Mouse (Mus musculus) intestine, postnatal 0 days (tissue): ENCODE results near the gene Dusp27. TPM values are rescaled to one million over a fixed set of nuclear protein-coding genes. Genes with fewer than 3 reads are reported as not detected.
"Not testable (repeated sequence)": the region's sequence is repeated elsewhere in the genome, so short reads cannot be mapped to it uniquely, and the experiment has no call there.

ENCODE experiments used
- ATAC-seq: fragments of 200-750 bp; cut with Nextera tagmentation; 2 replicates; pipeline ENCODE4 v1.8.0; 2017; ENCODE audit warnings: mild to moderate bottlenecking, moderate TSS enrichment, moderate library complexity
- H3K27ac ChIP-seq: fragments of 300-500 bp; sonication (generic); 2 replicates; pipeline ENCODE4 v1.5.1; 2014; ENCODE audit warnings: mild to moderate bottlenecking, low read depth, low read length, moderate library complexity
- H3K27me3 ChIP-seq: fragments of 300-500 bp; sonication (generic); replicated peaks from 2 replicates; pipeline ENCODE4 v1.6.1; 2014; ENCODE audit warnings: low read length, mixed read lengths; ENCODE audit not compliant: control insufficient read depth, insufficient read depth
- H3K36me3 ChIP-seq: fragments of 300-500 bp; sonication (generic); 2 replicates; pipeline ENCODE4 v1.6.1; 2014; ENCODE audit warnings: mild to moderate bottlenecking, moderate library complexity; ENCODE audit not compliant: control insufficient read depth, insufficient read depth
- H3K4me1 ChIP-seq: fragments of 300-500 bp; sonication (generic); replicated peaks from 2 replicates; pipeline ENCODE4 v1.6.1; 2014; ENCODE audit warnings: antibody characterized with exemption, low read length, mixed read lengths; ENCODE audit not compliant: control insufficient read depth, insufficient read depth
- H3K4me2 ChIP-seq: fragments of 300-500 bp; sonication (generic); replicated peaks from 2 replicates; pipeline ENCODE4 v1.6.1; 2014; ENCODE audit warnings: low read depth, mild to moderate bottlenecking, moderate library complexity
- H3K4me3 ChIP-seq: fragments of 300-500 bp; sonication (generic); 2 replicates; pipeline ENCODE4 v1.5.1; 2014; ENCODE audit warnings: low read depth, low read length
- H3K9ac ChIP-seq: fragments of 300-500 bp; sonication (generic); 2 replicates; pipeline ENCODE4 v1.6.1; 2014; ENCODE audit warnings: mild to moderate bottlenecking, low read depth, low read length
- H3K9me3 ChIP-seq: fragments of 300-500 bp; sonication (generic); 2 replicates; pipeline ENCODE4 v1.6.1; 2016; ENCODE audit warnings: mixed run types; ENCODE audit not compliant: control insufficient read depth
- CTCF ChIP-seq: sonication (generic); IDR thresholded peaks from 2 replicates; pipeline ENCODE4 v1.5.1; 2016; ENCODE audit warnings: low read depth, mild to moderate bottlenecking, control low read depth, antibody characterized with exemption, moderate library complexity
- WGBS: fragments of 180-500 bp; shearing (Covaris S2); extraction: QIAGEN DNeasy Blood & Tissue Kit; methylation state at CpG from one replicate; pipeline ENCODE4 v1.1.7; 2014; 5-methylcytosine and 5-hydroxymethylcytosine counted together
- polyA plus RNA-seq: library from polyadenylated mRNA; unstranded; fragments of >200 nt; fragmentation: Nextera tagmentation; extraction: Ambion mirVana; gene quantifications from 2 replicates; pipeline ENCODE4 v1.2.1, GENCODE M21; 2015

Gene Dusp27
- polyA plus RNA-seq, 1 experiment from 2014 or later: 0.99 TPM

DNA sequence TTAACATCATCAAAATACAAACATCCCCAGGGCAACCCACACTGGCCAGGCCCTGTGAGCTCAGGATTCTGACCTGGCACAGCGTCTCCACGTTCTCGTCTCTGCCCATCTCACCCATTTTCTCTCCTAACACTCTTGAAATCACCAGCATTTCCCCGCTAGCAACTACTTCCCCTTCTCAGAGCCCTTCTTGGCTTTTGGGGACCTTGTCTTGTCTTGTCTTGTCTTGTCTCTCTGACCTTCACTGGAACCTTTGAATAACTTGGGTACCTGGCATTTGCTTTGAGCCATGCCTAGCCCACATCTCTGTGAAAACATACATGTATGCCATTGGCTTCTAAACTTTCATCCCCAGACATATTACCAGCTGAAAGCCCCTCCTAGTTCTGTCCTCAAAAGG is 21.7 kb upstream of the Dusp27 start:
- no peak overlapping the region for H3K4me2 ChIP-seq
- peaks cover 7% of the 10 kb centered on the region; the same call in 1 of the 2 replicates for H3K36me3 ChIP-seq
- WGBS: 87% methylated on average over 4 of the region's 4 CpGs
- no peak overlapping the region for H3K27ac ChIP-seq
- no peaks in the 10 kb centered on the region for H3K9me3 ChIP-seq
- no peak for ATAC-seq
- H3K27me3 ChIP-seq: no peaks in the 10 kb centered on the region
- no peak overlapping the region for H3K9ac ChIP-seq
- TF ChIP-seq CTCF: no peak
- peaks cover 4% of the 10 kb centered on the region; the same call in 1 of the 2 replicates for H3K4me1 ChIP-seq
- no peak overlapping the region for H3K4me3 ChIP-seq

- Histone ChIP-seq H3K9ac (no peak overlapping the region), H3K27me3 (no peaks in the 10 kb centered on the region), H3K9me3 (no peaks in the 10 kb centered on the region), H3K27ac (no peak overlapping the region), H3K4me3 (no peak overlapping the region), H3K4me2 (no peak overlapping the region), H3K36me3 (peaks cover 6% of the 10 kb centered on the region; the same call in 1 of the 2 replicates), H3K4me1 (no peaks in the 10 kb centered on the region)
- WGBS: 72% methylated on average over 3 of the region's 3 CpGs
- TF ChIP-seq CTCF: no peak
- no peak for ATAC-seq
Measured at GRCm38 (mm10) chr1:166147657-166148056, 19.9 kb upstream of the Dusp27 start.

- H3K9ac ChIP-seq: no peak overlapping the region
- TF ChIP-seq CTCF: no peak
- H3K4me2 ChIP-seq: no peak overlapping the region
- H3K9me3 ChIP-seq: no peaks in the 10 kb centered on the region
- no peak overlapping the region for H3K4me3 ChIP-seq
- H3K27ac ChIP-seq: no peak overlapping the region
- no peak for ATAC-seq
- 90% methylated on average over 11 of the region's 11 CpGs for WGBS
- no peaks in the 10 kb centered on the region for H3K27me3 ChIP-seq
- no peaks in the 10 kb centered on the region for H3K4me1 ChIP-seq
- H3K36me3 ChIP-seq: peaks cover 6% of the 10 kb centered on the region; the same call in 1 of the 2 replicates
Measured at GRCm38 (mm10) chr1:166146626-166147025, 18.9 kb upstream of the Dusp27 start.

DNA sequence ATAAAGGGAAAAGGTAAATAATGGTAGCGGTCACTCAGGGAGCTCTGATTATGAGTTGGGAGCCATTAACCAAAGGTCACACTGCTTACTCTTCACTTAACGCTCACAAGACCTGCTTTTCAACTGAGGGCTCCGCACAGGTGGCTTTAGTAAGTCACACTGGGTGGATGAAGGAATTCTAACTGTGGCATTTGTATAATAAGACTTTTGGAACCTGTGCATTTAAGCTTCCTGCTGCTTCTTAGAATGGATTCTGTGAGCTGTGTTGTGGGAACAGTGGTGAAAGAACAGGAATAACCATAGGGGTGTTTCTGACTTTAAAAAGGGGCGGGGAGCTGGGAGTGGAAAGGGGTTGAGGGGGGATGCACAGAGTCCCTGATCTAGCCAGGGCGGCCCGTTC is 14.6 kb upstream of the Dusp27 start:
- no peaks in the 10 kb centered on the region for H3K9me3 ChIP-seq
- ATAC-seq: 0 out of 2 replicates have a peak, but pooled peaks have one; percentile 19
- no peak overlapping the region for H3K4me2 ChIP-seq
- H3K4me3 ChIP-seq: no peak overlapping the region
- TF ChIP-seq CTCF: no peak
- WGBS: 45% methylated on average over 6 of the region's 6 CpGs
- H3K9ac ChIP-seq: no peak overlapping the region
- peak overlapping the region; percentile 46 for H3K27ac ChIP-seq
- H3K36me3 ChIP-seq: peaks cover 6% of the 10 kb centered on the region; the same call in 1 of the 2 replicates
- peaks cover 7% of the 10 kb centered on the region for H3K4me1 ChIP-seq
- no peaks in the 10 kb centered on the region for H3K27me3 ChIP-seq

GRCm38 (mm10) chr1:166141868-166142267 is 14.1 kb upstream of the Dusp27 start:
- not testable (repeated sequence) for H3K9ac ChIP-seq, H3K4me2 ChIP-seq, ATAC-seq, H3K4me3 ChIP-seq, H3K36me3 ChIP-seq, H3K27me3 ChIP-seq, H3K4me1 ChIP-seq, H3K9me3 ChIP-seq
- 71% methylated on average over 9 of the region's 9 CpGs for WGBS
- H3K27ac ChIP-seq: peak overlapping the region; percentile 46

- H3K9ac ChIP-seq: no peak overlapping the region
- H3K4me3 ChIP-seq: no peak overlapping the region
- no peaks in the 10 kb centered on the region for H3K9me3 ChIP-seq
- H3K4me1 ChIP-seq: peaks cover 7% of the 10 kb centered on the region
- no peak overlapping the region for H3K27ac ChIP-seq
- TF ChIP-seq CTCF: no peak
- no peak for ATAC-seq
- H3K27me3 ChIP-seq: no peaks in the 10 kb centered on the region
- H3K36me3 ChIP-seq: peaks cover 6% of the 10 kb centered on the region; the same call in 1 of the 2 replicates
- no peak overlapping the region for H3K4me2 ChIP-seq
- 67% methylated on average over 4 of the region's 4 CpGs for WGBS
Measured at GRCm38 (mm10) chr1:166139620-166140184, 12.0 kb upstream of the Dusp27 start.
